Mouse (Mus musculus) embryonic facial prominence, embryonic 13.5 days (tissue): ENCODE measurements around the gene Cdk2. TPM values are rescaled to one million over a fixed set of nuclear protein-coding genes. Genes with fewer than 3 reads are reported as not detected.

Experiments used
- polyA plus RNA-seq: library from polyadenylated mRNA; unstranded; fragments of >200 nt; fragmentation: Nextera tagmentation; extraction: Ambion mirVana; gene quantifications from 2 replicates; pipeline ENCODE4 v1.2.1, GENCODE M21; 2015

Cdk2 gene
- polyA plus RNA-seq, 1 experiment from 2014 or later = 127 TPM

Other genes starting within 250 kb of the Cdk2 start
- 111 and 119 TPM in 2 replicates for gene Smarcc2, start 245.8 kb downstream of the Cdk2 start, polyA plus RNA-seq
- gene Myl6, start 210.9 kb downstream of the Cdk2 start, polyA plus RNA-seq = 961 and 1,001 TPM in 2 replicates
- gene Myl6b, start 206.3 kb downstream of the Cdk2 start, polyA plus RNA-seq = 2.8 and 4.0 TPM in 2 replicates
- gene Esyt1, start 179.2 kb downstream of the Cdk2 start, polyA plus RNA-seq = 21.4 and 23.1 TPM in 2 replicates
- gene Zc3h10, start 157.3 kb downstream of the Cdk2 start, polyA plus RNA-seq = 13.5 and 15.5 TPM in 2 replicates
- 4,323 and 4,329 TPM in 2 replicates for gene Rpl41, start 155.7 kb downstream of the Cdk2 start, polyA plus RNA-seq
- gene Pa2g4, start 139.0 kb downstream of the Cdk2 start, polyA plus RNA-seq = 188 and 206 TPM in 2 replicates
- 14.8 and 16.1 TPM in 2 replicates for gene Erbb3, start 115.4 kb downstream of the Cdk2 start, polyA plus RNA-seq
- gene Rps26, start 78.3 kb downstream of the Cdk2 start, polyA plus RNA-seq = 893 and 949 TPM in 2 replicates
- gene Ikzf4, start 59.0 kb downstream of the Cdk2 start, polyA plus RNA-seq = 5.3 and 5.5 TPM in 2 replicates
- gene Suox, start 31.0 kb downstream of the Cdk2 start, polyA plus RNA-seq = 18.9 and 21.8 TPM in 2 replicates
- 82.6 and 84.1 TPM in 2 replicates for gene Rab5b, start 8.8 kb downstream of the Cdk2 start, polyA plus RNA-seq
- gene Pmel, start 836 bp downstream of the Cdk2 start, polyA plus RNA-seq = 8.2 and 8.3 TPM in 2 replicates
- gene Dgka, start 39.8 kb upstream of the Cdk2 start, polyA plus RNA-seq = 16.3 and 16.8 TPM in 2 replicates
- gene Pym1, start 42.9 kb upstream of the Cdk2 start, polyA plus RNA-seq = 43.2 and 47.9 TPM in 2 replicates
- gene Mmp19, start 85.9 kb upstream of the Cdk2 start, polyA plus RNA-seq = 0.80 and 1.0 TPM in 2 replicates
- gene Dnajc14, start 99.0 kb upstream of the Cdk2 start, polyA plus RNA-seq = 58.8 and 60.4 TPM in 2 replicates
- gene Tmem198b, start 99.3 kb upstream of the Cdk2 start, polyA plus RNA-seq = 25.5 and 26.0 TPM in 2 replicates
- 252 and 265 TPM in 2 replicates for gene Sarnp, start 112.3 kb upstream of the Cdk2 start, polyA plus RNA-seq
- gene Ormdl2, start 116.6 kb upstream of the Cdk2 start, polyA plus RNA-seq = 35.2 and 41.2 TPM in 2 replicates
- gene Gdf11, start 186.7 kb upstream of the Cdk2 start, polyA plus RNA-seq = 7.0 and 8.3 TPM in 2 replicates
- gene Cd63, start 196.0 kb upstream of the Cdk2 start, polyA plus RNA-seq = 663 and 674 TPM in 2 replicates
- gene Rdh5, start 217.9 kb upstream of the Cdk2 start, polyA plus RNA-seq = 12.7 and 16.4 TPM in 2 replicates
- 206 and 216 TPM in 2 replicates for gene Bloc1s1, start 219.0 kb upstream of the Cdk2 start, polyA plus RNA-seq
- gene Itga7, start 228.8 kb upstream of the Cdk2 start, polyA plus RNA-seq = 1.2 and 2.0 TPM in 2 replicates